Mouse (Mus musculus): ENCODE data around the gene Zp1.

Zp1 gene

DNA sequence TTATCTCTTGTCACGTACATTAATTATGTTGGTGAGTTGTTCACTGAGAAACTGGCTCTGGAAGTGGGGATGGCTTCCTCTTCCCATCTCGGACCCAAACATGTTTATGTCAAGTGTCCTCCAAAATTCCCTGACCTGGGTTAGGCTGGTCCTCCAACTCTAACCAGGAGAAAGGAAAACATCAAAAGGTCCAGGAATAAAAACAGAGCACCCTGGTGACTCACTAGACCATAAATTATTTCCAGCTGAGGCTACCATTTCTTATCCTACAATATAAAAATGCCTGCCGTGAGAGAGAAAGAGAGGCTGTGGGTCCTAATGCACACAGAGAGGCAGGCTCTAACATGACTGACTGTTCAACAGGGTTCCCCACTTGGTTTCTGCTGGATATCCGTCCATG lies 3.8 kb upstream of the Zp1 start:
- no peak for DNase-seq (ENCODE audit: low read depth, low spot score)

DNA sequence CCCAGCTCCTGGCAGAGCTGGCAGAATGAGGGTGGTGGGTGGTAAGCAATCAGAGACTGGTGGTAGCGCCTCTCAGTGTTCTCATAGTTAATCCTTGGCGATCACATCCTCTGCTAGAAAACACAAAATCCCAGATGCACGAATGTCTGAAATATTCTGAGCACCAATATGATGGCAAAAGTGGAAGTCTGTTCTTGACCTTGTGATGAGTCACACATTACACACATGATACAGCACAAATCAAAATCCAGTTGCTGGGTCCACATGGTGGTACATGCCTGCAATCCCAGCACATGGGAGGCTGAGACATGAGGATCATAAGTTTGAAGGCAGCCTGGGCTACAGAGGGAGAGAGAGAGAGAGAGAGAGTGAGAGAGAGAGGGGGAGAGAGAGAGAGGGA lies 626 bp upstream of the Zp1 start:
- no peak for DNase-seq (ENCODE audit: low read depth, low spot score)

DNA sequence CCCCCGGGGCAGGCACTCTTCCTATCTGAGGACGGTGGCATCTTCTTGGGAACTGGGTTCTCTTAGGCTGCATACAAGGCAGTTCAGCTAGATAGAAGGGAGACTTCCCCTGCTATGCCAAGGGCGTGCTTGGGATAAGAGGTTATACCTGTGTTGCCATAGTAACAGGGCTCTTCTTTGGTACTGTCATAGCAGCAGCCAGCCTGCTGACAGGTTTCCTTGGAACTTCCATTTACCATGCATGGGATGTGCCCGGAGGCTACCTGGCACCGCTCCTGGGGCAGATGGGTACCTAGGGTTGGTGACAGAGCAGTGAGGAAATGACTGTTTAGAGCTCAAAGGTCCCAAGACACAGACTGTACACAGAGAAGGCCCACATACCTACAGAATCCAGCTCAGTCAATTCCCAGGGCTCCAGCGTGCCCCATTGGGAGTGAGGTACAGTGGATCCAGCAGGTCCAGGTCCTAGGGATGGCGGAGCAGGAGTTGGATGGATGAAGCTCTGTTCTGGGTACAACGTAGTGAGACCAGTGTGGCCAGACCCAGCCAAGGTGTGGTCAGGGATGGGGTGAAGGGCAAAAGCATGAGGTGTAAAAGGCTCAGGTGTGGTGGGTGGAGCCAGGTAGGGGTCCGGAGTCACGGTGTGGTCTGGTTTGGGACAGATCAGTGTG lies 2.0 kb downstream of the Zp1 start:
- no peak for DNase-seq (ENCODE audit: low read depth, low spot score)

DNA sequence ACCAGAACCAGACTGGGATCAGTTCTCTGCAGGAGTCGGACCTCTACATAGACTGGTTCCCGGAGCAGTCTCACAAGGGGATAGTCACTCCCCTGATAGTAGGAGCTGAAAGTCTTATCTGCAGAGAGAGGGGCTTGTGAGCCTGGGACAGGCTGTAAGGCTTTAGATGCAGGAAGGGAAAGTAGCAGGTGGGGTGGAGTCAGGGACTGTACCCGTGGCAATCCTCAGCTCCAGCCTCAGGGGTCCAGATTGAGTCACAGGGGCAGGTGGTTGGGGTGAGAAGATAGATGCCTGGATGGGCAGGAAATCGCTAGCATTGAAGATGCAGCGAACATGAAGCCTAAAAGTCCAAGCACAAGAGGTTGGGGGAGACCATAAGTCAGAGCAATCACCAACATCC lies 3.9 kb downstream of the Zp1 start:
- no peak for DNase-seq (ENCODE audit: low read depth, low spot score)

DNA sequence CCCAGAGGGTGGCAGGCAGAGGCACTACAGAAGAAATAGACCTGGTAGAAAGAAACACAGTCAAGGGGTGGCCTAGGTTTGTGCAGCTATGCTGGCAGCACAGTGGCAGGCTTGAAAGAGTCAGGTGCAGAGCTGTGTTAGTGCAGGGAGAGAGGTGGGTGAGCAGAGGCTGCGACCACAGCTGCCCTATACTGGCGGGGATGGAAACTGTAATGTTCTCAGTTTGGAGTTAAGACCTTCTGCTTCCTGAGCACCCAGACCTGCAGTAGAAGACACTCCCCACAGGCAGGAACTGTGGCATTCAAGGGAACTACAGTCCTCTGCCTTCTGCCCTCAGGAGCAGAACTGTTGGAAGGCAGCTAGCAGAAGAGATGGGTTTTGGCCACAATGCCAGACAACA lies 5.6 kb downstream of the Zp1 start:
- DNase-seq (ENCODE audit: low read depth, low spot score) = no peak

DNA sequence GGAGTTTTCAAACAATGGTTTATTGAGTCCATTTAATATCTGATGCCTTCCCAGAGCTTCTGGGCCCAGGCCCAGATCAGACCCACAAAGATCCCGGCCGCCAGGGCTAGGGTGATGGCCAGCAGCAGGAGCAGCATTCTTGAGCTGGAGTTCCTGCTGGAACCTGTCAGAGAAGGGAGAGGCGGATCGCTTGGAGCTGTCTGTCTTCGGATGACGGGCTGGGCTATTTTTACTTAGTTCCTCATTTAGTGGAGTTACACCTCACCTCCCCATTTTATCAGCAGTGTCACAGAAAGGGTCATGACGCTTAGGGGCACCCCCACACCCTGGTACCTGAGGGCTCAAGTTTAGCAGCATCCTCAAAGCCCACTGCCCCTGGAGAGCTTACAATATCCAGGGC lies 6.1 kb downstream of the Zp1 start:
- no peak for DNase-seq (ENCODE audit: low read depth, low spot score)

DNA sequence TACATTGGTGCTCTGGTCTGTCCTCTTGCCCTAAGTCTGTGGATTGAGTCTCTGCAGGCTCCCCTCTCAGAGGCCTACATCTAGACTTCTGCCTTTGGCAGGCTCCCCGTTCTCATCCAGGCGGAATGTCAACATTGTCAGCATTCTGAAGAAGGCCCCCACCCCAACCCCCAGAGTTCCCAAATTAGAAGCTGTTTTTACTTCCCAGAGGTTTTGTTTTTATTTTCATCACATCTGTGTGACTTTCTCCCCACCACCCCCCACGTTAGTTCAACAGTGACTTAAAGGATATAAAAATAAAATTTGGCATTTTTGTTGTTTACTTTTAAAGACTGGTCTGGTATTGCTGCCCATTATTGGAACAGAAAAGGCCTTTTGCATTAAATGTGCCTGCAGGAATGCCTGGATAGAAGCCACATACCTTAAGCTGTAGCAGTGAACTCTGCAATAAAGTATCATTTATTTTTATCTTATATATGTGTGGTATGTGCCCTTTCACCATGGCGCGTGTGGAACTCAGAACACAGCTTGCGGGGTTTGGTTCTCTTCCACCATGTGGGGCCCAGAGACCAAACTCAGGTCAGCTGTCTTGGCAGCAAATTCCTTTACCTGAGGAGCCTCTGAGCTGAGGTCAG lies 11.2 kb downstream of the Zp1 start:
- DNase-seq (ENCODE audit: low read depth, low spot score) = no peak

DNA sequence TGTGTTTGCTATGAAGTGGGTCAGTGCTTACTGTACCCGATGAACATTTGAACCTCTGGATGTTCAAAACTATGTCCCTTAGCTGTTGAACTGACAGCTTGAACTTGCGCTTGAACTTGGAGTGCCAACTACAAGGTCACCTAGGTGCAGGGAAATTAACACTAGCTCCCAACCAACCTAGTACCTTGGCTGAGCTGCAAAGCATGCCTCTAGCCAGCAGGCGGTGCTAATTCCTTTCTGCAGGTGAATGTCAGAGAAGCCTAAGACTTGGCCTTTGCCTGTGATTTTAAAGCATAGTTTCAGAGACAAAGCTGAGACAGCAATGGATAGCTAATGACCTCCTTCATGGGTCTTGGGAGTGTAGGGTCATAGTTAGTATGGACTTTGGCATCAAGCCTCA lies 12.5 kb downstream of the Zp1 start:
- peak; percentile 49 for DNase-seq (ENCODE audit: low read depth, low spot score)

DNA sequence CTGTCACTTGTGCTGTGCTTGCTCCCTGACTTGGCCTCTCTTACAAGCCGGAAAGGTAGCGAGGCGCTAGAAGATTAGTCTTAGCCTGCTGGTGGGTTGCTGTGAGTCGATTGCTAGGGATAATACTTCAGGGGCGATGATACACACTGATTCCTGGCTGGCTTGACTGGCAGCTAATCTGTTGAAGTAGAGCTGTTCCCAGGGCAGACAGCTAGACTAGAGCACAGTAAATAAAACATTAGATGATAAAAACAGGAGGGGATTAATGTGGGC lies 14.8 kb downstream of the Zp1 start:
- DNase-seq (ENCODE audit: low read depth, low spot score) = no peak

DNA sequence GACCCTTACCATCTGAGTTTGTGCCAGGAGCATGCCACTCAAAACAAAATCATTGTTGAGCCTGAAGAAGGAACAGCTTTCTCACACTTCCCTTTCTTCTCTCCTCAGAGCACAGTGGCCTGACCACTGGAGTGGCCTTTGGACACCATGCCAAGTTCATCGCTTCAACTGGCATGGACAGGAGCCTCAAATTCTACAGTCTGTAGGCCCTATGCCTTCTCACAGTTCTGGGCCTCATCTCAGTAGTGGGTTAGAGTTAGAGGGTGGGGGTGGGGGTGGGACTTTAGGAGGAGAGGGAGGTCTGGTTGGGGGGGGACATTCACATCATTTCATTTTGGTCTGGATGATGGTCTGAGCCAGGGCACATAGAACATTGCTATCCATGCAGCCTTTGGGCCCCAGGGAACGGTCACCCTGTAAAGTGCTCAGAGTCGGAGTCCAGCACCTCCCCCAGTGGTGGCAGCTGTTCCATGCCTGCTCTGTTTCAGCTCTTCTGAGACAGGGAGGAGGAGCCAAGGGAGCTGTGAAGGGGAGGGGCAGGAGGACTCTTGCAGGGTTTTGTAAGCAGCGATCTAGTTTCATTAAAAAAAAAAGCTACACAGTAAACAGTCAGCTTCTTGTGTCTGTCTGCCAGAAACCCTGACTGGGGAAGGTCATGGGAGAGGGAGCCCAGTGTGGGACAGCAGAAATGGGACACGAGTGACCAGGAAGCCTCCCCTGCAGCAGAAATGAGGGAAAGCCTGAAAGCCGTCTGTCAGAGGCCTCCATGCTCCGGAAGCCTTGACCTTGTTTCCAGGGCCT lies 15.3 kb downstream of the Zp1 start:
- DNase-seq (ENCODE audit: low read depth, low spot score) = no peak

DNA sequence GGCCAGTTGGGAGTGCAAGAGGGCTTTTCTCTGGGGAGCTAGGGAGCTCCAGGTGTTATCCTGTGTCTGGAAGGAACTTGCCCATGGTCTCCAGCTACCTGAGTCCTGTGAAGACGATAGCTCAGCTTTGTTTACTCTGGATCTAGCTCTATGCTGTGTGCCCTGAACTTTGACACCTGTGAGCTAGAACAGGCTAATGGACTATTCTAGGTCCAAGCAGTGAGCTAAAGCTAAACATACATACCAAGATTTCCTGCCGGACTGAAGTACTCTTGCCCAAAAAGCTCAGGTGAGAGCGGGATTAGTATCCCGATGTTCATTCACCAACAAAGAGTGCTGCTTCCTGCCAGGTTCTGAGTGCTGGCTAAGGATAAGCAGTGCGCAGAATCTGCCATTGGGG lies 15.9 kb downstream of the Zp1 start:
- DNase-seq (ENCODE audit: low read depth, low spot score) = no peak

DNA sequence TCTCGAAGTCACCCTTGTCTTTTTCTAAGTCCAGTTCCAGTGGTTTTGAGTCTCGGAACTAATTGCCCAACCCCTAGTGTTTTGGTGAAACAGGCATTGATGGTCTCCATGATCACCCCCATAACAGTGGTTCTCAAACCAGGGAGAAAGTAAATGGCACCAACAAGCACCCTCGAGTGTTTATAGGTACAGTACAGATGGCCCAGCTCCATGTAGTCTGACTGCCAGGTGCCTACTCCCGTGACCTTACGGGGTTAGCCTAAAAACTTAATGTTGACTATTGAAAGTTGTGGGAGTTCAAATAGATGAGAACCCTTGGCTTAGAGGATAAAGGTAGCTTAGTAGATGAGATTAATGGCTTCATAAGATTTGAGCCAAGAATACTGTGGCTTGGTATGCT lies 19.4 kb downstream of the Zp1 start:
- DNase-seq (ENCODE audit: low read depth, low spot score) = no peak

DNA sequence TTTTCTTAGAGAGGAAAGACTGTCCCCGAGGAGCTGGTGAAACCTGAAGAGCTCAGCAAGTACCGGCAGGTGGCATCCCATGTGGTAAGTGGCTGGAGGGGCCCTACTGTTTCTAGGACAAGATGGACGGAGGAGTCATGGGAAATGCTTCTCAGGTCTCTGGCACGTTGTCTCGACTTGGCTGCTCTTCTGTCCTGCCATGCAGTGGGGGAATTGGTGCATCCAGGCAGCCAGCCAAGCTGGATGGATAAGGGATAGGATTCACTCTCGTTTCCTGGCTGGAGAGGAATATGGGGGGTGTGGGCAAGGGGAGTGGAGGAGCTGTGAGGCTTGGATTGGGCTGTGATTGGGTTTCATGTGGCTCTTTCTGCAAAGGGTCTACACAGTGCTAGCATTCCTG lies 20.1 kb downstream of the Zp1 start:
- no peak for DNase-seq (ENCODE audit: low read depth, low spot score)

DNA sequence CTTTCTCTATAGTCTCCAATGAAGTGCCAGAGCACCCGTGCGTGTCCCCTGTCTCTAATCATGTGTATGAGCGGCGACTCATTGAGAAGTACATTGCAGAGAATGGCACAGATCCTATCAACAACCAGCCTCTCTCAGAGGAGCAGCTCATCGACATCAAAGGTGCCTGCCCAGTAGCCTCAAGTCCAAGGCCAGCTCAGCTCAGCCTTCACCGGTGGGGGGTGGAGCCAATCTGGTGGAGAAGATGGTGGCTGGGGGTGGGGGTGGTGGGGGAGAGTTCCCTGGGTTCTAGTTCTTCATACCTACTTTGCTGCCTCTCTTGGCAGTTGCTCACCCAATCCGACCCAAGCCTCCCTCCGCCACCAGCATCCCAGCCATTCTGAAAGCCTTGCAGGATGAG lies 22.9 kb downstream of the Zp1 start:
- DNase-seq (ENCODE audit: low read depth, low spot score) = no peak

DNA sequence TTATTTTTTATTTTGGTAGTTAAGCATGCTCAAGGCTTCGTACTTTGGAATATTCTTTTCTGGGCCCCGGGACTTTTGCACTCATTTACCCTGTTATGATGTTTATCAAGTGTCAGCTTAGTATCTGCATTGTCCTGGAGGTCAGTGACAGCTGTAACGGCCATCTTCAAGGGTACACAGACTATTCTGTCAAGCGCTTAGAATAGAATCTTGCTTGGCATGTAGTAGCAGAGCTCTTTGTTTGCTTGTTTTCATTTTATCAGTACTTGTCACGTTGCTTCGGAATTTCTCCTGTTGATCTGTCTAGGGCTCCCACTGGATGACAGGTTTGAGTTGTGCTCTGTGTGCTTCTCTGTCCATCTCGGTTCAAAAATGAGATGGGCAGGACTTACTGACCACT lies 23.6 kb downstream of the Zp1 start:
- DNase-seq (ENCODE audit: low read depth, low spot score) = no peak

DNA sequence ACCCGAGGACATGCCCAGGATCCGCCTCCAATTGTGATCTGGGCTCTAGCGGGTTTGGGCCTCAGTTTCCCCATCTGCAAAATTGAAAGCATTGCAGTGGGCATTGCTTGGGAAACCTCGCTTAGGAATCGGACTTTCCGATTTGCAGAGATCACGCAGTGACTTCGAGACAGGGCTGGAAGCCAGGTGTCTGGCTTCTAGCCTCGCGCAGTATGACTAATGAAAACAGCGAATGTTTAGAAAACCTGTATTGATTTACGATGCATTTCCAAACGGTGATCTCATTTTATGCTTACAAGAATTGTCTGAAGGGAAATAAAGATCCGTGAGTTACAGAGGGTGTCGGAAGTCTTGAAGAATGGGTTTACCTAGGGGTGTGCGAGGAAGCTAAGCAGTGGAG lies 24.7 kb downstream of the Zp1 start:
- DNase-seq (ENCODE audit: low read depth, low spot score) = no peak

DNA sequence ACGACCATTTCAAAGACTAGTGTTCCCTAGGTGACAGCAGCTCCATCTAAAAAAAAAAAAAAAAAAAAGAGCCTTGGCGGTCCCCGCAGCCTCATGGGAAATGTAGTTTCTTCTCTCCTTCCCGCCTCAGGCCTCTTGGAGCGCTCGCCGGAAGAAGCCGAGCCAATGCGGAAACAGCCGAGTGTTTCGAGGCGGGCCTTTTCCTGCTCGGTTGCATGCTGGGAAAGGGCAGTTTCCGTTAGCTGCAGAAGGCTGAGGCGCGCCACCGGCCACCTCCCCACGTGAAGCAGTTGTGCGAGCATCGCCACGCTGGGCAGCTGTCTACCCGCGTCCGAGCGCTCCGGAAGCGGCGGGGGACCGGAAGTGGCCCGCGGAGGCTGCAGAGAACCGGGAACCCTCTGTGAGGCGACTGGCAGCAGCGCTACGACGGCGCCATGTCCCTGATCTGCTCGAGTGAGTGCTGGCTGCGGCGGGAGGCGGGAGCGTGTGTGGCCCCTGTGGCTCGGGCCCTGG lies 25.4 kb downstream of the Zp1 start, which contains the start of gene Prpf19:
TSS of gene Prpf19 (plus strand) at position 216 of the 513 bp plus-strand sequence.
- peak; percentile 97 for DNase-seq (ENCODE audit: low read depth, low spot score)

DNA sequence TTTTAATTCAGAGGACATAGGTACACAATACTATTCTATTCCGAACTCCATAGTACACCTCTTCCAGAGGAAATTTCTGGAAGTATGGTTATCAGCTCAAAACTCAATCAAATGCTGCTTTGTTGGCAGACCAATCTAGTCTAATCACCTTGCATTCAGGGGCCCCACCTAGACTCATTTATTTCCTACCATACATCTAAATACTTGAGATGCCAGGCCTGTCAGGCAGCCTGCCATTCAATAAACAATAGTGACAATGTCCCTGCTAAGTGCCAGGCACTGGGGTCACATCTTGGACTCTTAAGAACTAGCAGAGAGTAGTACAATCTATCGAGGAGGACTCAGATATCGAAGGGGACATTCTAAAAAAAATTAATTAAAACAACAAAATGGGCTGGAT lies 28.2 kb downstream of the Zp1 start:
- no peak for DNase-seq (ENCODE audit: low read depth, low spot score)

DNA sequence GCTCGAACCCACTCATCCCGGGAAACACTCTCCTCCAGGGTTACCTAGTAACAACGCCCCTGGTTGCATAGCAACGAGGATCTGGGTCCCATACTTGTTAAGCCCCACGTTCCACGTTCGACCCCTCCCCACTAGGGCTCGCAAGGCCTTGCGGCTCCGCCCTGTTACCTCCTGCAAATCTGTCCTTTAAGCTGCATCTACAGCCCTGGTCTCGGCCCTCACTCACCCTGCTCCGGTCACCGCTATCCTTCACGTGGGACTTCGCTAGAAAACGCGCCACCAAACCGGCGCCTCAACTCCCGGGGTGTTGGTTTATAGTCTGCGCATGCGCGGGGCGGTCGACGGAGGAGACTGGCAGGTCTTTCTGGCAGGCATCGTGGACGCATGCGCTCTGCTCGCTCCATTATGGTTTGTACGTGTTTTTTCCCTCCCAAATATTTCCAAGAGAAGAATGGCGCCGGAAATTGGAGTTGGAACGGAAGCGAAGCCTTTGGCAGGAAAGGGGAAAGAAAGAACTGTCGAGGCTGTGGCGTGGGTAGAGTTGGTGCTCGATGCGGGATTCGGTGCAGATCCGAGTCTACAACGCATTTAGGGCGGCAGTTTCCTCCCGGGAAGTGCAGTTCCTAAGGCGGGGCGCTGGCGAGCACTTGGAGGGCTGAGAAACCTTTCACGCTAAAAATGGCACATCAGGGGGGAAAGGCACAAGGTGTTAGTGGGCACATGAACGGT lies 38.8 kb downstream of the Zp1 start, which contains the start of gene Tmem109:
TSS of gene Tmem109 (minus strand) at position 576 of the 729 bp plus-strand sequence.
- DNase-seq (ENCODE audit: low read depth, low spot score) = peak; percentile 93

DNA sequence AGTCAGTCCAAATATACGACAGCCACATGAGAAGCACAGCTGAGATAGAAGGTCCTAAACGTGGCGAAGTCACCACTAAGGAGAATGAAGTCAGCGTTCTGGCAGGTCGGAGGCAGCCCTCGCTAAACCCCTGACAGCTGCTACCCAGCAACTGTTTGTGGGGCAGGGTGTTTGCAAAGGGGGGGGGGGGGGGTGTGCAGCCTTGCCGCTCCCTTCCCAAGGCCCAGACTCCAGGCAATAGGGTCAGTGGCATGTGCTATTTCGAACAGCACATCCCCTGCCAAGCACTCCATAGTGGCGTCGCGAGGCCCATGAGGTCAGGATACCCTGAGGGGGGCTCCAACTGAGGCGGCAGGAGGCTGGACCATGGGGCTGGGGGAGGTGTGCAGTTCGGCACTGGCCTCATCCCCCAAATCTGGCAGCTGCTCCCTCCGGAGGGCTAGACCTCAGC lies 39.4 kb downstream of the Zp1 start:
- peak; percentile 38 for DNase-seq (ENCODE audit: low read depth, low spot score)

DNA sequence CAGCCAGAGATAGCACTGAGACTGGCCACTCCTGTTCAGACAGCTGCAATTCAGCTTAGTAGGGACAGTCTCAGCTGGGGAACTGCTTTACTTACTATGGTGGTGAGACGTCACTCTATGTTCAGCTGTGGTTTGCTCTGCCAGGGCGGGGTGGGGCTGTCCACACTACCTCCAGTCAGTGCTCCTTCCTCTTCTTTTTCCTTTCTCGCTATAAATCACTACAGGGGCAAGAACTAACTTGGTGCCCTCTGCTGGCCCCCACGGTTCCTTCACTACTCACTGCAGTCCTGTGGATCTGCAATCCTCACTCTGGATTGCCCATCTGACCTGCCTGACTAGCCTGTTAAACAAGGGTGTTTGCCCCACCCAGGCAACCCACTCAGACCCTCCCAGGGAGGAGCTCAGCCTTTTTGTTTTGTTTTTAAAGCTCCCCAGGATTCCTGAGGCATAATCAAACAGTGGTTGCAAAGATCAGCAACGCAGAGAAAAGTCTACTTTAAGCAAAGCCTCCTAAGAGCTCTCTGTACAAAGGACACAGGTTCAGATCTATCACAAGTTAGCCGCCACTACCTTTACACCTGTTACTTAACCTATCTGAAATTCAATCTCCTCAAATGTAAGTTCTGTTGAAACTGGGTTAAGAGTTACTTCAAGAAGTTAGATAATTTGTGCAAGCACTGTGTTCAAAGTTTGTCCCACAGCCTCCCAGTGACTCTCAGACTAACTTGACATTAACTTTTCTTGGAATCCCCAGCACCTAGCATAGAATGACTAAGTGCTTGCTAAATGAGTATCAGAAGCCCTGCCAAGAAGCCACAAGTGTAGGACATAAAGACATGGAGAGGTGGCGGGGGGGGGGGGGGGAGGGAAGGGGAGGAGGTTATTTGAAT lies 40.1 kb downstream of the Zp1 start:
- peak; percentile 82 for DNase-seq (ENCODE audit: low read depth, low spot score)
